Mouse (Mus musculus) thymus, adult 2 months (tissue): ENCODE measurements around the gene Mlip.

Experiments
- CTCF ChIP-seq: fragments of 200-500 bp; IDR thresholded peaks from 2 replicates; pipeline ENCODE4 v1.5.1; 2012; ENCODE audit warnings: mild to moderate bottlenecking, control low read depth, low read length, moderate library complexity, borderline replicate concordance; ENCODE audit not compliant: control insufficient read depth, poor library complexity, insufficient read depth; ENCODE audit errors: extremely low read depth
- POLR2A ChIP-seq: fragments of 200-500 bp; IDR thresholded peaks from 2 replicates; pipeline ENCODE4 v1.6.1; 2012; ENCODE audit warnings: mild to moderate bottlenecking, low read length, control low read depth, moderate library complexity; ENCODE audit not compliant: control insufficient read depth, poor library complexity, insufficient read depth; ENCODE audit errors: extremely low read depth

DNA sequence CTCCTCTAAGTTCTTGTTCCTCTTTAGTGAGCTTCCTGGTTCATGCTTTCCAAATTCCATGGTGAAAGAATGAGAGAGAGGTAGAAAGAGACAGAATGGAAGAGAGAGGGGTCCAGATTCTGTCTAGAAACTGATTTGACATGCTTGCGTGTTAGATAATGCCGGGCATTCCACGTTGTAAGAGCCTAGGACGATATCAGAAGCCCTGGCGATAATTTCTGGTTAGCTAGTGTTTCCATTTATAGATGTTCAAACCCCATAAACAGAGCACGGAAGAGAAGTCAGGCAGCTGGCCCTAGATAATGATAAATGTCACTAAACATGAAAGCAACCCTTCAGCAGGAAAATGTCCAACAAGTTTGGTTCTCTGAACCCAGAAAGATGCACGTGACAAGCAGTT lies 5.1 kb downstream of the Mlip start:
- no peak for TF ChIP-seq POLR2A
- no peak for TF ChIP-seq CTCF
